Mouse (Mus musculus) C2C12 (cell line): ENCODE results near the gene Tectb.

Source experiments
- CEBPB ChIP-seq: IDR thresholded peaks from one replicate; pipeline ENCODE4 v1.6.1; 2011; ENCODE audit warnings: low read depth, mild to moderate bottlenecking, control low read depth, moderate library complexity
- CTCF ChIP-seq: IDR thresholded peaks from one replicate; pipeline ENCODE4 v1.5.1; 2011; ENCODE audit not compliant: control insufficient read depth, insufficient read depth, insufficient read length

- no peak for TF ChIP-seq CTCF
- no peak for TF ChIP-seq CEBPB
These were observed 36.8 kb downstream of the Tectb start for GRCm38 (mm10) chr19:55217365-55217764.
